Mouse (Mus musculus): ENCODE measurements around the gene Slc32a1. TPM values are rescaled to one million over a fixed set of nuclear protein-coding genes. Genes with fewer than 3 reads are reported as not detected.

Gene Slc32a1
- polyA plus RNA-seq, 1 experiment from 2014 or later: 11.6 TPM

MicroRNA genes within 50 kb of the gene (microRNA counts, 519-probe panel; counts per million panel counts)
- 1,565 counts per million, percentile 7 among the panel's probes with 10 or more counts for microRNA mmu-miR-3474

Small RNAs within 50 kb of the gene (microRNA-seq; reads per million reads assigned to microRNA genes)
- gene Mir3474: 3.7 reads per million, percentile 15 among the genes with 10 or more reads in this experiment

Other genes with a start within 250 kb of the Slc32a1 start
- gene Snhg11, start 235.1 kb upstream of the Slc32a1 start, polyA plus RNA-seq (2015; fragmentation: Nextera tagmentation; extraction: Ambion mirVana): 721 and 898 TPM in 2 replicates
- gene Ralgapb, start 200.9 kb upstream of the Slc32a1 start, polyA plus RNA-seq (2015; fragmentation: Nextera tagmentation; extraction: Ambion mirVana): 25.1 and 26.3 TPM in 2 replicates
- gene Adig, start 108.2 kb upstream of the Slc32a1 start, polyA plus RNA-seq (2015; fragmentation: Nextera tagmentation; extraction: Ambion mirVana): not detected in 2 replicates
- gene Arhgap40, start 98.0 kb upstream of the Slc32a1 start, polyA plus RNA-seq (2015; fragmentation: Nextera tagmentation; extraction: Ambion mirVana): 0.88 and 0.93 TPM in 2 replicates
- gene Actr5, start 14.1 kb downstream of the Slc32a1 start, polyA plus RNA-seq (2015; fragmentation: Nextera tagmentation; extraction: Ambion mirVana): 12.0 and 13.1 TPM in 2 replicates
- 22.1 and 23.4 TPM in 2 replicates for gene Ppp1r16b, start 54.6 kb downstream of the Slc32a1 start, polyA plus RNA-seq (2015; fragmentation: Nextera tagmentation; extraction: Ambion mirVana)
- gene Fam83d, start 157.3 kb downstream of the Slc32a1 start, polyA plus RNA-seq (2015; fragmentation: Nextera tagmentation; extraction: Ambion mirVana): 8.9 and 10.5 TPM in 2 replicates
- gene Dhx35, start 184.0 kb downstream of the Slc32a1 start, polyA plus RNA-seq (2015; fragmentation: Nextera tagmentation; extraction: Ambion mirVana): 12.2 TPM in 2 replicates